Mouse (Mus musculus): ENCODE results near the gene Pnma1. TPM values are rescaled to one million over a fixed set of nuclear protein-coding genes. Genes with fewer than 3 reads are reported as not detected.
A peak's percentile ranks its signal among the peaks of the same experiment; 100 is the strongest.

Pnma1 gene
- polyA plus RNA-seq (2017; shearing (Covaris generic)) = under 1 TPM in 2 of 3 experiments, not detected in 1; 0.40 to 0.44 TPM

DNA sequence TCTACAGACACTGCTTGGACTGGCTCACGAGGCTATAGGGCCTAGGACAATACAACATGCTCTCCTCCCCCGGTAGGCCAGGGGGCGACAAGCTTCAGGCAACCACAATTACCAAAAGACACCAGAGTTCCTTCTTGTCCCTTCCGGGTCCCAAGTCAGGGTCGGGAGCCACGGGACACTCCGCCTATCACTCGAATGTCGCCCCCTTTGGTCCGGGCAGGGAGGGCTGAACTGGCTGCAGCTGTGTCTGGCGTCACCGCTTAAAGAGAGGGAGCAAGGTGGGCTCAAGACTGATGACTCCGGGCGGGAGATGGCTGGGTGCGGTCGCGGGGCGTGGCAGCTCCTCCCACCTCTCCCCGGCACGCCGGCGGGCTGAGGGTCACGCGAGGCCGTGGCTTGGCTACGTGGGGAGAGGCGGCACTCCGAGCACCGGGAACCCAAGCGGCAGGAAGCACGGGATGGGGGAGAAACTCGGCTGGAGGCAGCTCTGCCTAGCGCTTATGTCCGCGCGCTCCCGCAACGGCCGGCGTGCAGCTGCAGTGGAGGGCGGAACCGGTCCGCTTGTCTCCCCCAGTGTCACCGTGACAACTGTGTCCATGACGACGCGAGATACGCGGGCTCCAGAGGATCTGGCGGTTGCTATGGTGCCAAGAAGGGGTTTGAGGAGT is at the start of gene Pnma1:
TSS of gene Pnma1 (minus strand) at position 536 of the 668 bp plus-strand sequence.
- ATAC-seq = peak; percentile 63

DNA sequence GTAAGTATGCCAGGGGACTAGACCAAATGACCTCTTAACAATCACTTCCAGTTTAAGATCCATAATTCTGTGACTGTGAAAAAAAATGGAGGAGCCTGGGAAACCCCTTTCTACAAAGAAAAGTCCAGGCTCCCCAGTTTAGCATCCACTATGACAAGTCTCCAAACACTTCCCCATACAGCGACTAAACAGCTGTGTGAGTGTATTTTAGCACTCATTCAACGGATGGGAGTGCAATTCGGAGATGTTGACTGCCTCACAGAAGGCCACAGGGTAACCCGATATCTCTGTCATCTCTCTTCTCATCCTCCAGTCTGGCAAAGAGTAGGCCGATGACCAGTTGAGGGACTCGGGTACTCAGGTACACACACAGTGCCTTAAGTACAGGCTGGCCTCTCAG is 46.9 kb upstream of the Pnma1 start:
- ATAC-seq = no peak

DNA sequence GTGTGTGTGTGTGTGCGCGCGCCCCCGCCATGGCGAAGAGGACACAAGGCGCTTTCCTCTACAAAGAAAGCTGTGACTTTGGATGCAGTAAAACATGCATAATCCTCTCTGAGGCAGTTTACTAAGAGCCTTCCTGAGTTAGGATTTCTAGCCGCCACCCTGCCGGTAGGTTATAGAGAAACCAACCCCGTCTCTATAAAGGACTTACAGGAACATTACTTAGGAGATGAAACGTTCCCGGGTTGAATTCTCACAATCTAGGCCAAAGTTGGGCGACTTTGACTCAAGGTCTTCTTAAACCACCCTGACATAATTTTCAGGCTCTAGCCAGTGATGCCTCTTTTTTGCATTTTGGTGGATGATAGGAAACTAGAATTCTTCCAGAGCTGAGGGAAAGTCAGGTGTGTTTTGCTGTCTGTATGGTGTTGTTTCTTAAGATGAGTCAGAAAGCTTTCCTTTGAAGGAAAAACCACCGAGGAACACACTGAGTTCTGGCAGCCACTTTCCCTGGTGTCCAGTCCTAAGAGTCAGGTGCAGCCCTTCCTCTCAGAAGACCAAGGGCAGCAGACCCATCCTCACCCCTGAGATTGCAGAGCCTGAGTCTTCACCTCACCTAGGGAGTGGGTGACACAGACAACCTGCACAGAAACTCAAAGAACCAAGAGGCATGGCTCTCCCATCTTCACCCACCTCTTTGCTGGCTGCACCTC is 46.3 kb upstream of the Pnma1 start:
- ATAC-seq = peak; percentile 10

DNA sequence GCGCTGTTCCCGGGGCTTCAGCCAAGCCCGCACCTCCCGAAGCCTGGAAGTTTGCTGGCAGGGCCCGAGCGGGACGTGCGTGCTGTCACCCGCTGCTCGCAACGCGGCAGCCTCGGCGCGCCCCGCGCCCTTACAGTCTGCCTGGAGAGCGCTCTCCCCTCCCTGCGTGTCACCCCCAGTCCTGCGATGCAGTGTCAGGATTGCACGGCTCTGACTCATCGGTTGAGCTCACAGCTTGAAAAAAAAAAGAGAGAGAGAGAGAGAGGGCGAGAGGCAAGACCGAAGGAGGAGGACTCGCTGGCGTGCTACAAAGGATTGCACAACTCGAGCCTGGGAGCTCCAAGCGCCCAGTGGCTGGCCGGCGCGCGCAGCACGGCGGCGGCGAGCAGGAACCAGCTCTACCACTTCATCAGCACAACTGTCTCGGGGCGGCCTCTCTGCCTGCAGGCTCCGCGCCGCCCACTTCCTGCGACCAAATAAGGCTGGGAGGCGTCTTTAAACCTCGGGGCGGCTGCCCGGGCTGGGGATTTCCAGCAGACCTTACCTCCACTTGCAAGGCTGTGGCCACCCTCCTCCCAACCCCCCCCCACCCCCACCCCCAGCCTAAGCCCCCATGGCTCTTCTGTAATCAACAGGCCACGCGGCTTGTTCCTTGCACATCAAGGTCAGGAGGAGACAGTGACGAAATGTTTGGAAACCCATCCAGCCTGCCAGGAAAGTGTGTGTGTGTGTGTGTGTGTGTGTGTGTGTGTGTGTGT is 45.5 kb upstream of the Pnma1 start:
- ATAC-seq = peak; percentile 84

DNA sequence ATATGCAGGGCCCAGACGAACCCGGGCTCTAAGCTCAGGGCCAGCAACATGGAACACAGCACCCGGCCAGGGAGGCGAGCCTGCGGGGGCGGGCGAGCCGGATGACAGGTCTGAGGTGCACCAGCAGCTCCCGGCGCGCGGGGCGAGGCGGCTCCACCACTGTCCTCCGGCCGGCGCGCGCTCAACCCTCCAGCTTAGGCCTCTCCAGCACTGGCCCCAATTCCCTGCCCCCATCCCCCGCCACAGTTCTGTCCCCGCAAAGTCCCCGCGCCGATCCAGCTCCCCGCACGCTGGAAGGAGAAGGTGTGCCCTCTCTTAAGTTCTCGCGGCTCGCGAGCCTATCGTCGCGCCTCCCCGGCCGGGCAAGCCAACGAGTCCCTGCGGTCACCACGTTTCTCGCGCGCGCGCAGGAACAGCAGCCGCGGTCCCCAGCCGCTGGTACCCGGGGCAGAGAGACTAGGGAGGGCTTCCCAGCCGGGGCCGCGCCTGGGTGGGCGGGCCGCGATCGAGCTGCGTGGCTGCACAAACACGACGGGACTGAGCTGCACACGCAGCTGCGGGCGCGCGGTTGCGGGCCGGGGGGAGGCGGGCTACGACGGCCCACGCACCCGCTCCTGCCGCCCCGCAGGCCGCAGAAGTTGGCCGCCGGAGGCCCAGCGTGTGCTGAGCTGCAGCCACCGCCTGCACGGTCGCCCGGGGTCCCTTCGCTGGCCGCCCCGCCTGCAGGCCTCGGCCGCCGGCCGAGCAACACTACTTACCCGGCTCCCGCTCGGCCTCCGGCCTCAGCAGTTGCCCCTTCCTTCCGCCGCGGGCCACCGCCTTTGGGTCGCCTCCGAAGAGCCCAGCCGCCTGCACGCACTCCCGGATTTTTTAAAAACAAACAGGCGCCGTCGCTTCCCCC is 44.7 kb upstream of the Pnma1 start:
- peak; percentile 12 for ATAC-seq

DNA sequence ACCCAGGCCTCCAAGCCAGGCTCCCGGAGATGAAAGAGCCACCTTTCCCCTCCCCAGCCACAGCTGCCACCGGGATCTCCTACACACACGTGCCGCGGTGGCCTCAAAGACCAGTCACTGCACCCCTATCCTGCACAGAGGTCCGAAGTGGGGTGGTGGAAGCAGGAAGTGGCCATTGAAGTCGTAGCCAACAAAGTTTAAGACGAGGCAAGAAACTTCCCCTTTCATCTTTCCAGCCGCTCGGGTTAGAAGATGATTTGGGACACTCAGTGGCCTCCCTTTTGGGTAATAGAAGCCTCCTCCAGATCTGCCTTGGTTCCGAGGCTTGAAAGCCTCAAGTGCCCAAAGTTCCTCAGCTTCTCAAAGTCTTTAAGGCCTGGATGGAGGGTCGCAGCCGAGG is 44.0 kb upstream of the Pnma1 start:
- no peak for ATAC-seq

DNA sequence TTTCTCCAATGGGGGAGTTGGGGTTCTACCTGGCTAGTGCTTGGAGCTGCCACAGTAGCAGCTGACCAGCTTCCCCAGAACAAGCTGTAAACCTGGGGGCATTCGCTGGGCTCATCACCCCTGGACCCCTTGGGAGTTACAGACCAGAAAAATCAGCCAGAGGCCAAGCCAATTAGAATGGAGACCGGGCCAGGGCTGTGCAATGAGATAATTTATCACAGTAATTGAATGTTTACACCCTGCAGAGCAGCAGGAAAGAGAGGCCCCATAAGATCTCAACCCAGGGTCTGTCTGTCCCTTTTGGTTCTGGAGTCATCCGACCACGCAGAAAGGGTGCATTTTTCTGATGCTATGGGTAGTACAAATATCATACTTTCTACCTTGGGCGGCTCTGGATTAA is 43.5 kb upstream of the Pnma1 start:
- ATAC-seq = no peak

DNA sequence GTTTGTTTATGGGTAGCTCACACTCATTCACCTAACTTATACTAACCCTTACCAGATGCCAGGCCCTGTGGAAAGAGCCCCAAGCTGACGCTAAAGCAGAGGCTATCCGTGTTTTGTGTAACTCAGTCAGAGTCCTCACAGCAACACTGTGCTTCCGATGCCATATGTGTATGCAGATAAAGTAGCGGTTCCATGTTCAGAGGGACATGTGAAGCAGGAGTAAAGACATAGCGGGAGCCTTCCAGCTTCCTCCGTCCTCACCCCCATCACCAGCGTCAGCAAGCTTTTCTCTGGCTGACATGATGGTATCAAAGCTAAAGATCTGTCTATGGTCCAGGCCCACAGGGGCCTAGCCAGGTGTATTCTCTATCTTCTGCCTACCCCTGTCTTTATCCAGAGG is 42.9 kb upstream of the Pnma1 start:
- no peak for ATAC-seq

DNA sequence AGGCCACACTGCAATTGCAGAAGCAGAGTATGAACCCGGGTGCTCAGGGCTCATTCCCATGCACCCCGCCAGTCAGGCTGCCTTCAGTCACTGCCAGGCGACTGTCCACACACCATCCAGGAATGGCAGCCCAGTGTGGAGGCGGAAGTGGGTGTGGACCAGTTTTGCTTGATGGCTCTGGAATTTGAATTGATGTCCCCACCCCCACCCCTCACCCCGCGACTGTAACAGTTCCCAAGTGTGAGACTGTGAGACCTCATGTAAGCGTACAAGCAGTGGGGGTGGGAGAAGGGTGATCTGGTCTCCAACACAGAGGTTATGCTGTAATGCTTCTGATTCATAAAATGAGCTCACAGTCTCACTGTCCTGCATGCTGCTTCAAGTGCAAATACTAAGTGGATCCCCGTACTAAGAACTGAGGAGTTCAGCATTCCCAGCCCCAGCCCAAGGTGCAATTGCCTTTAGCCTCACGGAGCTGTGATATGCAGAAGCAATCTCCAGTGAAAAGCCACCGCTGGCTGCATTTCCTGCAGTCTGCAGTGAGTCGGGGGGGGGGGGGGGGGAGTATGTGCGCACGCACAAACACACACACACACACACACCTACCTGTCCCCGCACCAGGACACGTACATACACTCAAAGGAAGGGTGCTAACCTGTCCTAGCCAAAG is 42.0 kb upstream of the Pnma1 start:
- no peak for ATAC-seq

DNA sequence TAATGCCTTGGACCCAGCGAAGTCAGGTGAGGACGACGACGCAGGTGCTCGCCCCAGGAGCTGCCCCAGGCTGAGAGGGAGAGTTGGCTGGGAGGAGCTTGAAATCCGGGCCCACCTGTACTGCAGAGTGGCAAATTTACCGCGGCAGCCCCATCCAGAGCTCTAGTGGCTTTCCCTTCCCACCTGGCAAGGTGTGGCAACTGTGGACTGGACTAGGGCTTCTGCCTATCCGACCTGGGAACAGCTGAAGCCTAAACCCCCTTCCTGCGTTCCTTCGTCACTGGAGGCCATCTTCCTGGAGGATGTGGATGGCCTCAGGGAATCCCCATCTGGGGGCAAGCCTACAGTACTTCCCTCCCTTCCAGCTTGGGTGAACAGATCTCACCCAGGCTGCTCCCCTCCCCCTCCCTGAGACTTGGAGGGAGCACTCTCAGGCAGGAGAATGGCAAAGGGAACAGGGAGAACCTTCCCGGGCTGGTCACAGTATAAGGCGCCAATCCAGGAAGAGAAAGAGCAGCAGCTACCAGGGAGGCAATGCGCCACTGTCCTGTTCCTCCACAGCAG is 40.7 kb upstream of the Pnma1 start:
- ATAC-seq = no peak

DNA sequence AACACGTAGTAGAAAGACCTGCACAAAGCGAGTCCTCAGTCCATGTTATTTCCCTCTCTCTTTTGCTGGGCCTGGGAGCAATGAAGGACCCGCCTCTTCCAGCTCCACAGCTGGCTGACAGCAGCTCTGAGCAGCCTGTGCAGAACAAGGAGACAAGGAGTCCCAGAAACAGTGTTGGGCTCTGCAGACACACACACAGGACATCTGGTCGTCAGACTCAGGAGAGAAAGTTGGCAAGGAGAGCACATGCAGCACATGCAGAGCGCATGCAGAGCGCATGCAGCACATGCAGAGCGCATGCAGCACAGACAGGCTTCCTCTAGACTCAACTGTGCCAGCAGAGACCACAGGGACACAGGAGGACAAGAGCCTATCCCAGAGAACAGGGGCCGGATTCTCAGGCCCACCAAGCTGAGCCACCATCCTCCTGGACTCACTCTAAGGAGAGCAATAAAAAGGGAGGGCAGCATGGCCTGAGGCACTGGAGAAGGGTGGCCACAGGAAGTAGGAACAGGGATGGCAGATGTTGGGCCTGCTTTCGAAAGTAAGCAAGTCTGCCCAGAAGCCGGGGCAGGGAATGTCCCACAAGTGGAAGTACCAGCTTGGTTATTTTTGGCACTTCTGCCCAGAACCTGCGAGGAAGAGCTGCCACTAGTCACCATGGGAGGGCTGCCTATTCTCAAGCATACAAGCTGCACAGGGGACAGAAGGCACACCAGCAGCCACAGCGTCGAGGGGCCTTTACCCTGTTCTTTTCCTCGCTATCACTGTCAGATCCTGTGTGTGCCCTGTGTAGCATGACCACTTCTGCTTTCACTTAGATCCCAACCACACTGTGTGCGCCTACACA is 39.7 kb upstream of the Pnma1 start:
- ATAC-seq = no peak

DNA sequence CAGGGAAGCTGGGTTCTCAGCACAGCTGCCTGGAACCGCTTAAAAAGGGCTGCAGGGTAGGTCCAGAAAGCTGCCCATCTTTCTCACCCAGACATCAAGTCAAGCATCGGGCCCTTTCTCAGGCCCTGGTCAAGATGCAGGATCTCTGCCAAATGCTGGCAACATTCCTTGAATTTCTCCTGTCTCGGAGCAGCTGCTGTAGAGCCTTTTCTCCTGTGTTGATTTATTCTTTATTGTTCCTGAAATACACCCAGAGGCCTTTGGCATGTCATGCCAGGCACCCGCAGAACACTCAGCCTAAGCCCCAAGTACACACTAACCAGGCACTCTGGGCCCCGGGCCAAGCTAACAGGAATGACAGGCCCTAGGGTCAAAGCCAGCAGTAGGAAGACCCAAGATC is 38.7 kb upstream of the Pnma1 start:
- no peak for ATAC-seq

DNA sequence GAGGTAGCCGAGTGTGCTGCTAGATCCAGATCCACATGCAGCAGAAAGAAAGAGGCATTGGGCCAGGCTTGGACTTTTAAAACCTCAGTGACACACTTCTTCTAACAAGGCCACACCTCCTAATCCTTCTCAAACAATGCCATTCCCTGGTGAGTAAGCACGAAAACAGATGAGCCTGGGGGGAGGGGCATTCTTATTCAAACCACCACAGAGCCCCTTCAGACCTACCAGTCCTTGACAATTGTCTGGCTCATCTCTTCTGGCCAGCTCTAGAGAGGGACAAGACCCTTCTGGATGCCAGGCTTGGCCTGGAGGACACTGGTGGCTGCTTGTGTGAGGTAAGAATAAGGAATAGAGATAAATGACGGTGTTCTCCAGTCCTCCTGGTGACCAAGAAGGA is 38.2 kb upstream of the Pnma1 start:
- no peak for ATAC-seq

DNA sequence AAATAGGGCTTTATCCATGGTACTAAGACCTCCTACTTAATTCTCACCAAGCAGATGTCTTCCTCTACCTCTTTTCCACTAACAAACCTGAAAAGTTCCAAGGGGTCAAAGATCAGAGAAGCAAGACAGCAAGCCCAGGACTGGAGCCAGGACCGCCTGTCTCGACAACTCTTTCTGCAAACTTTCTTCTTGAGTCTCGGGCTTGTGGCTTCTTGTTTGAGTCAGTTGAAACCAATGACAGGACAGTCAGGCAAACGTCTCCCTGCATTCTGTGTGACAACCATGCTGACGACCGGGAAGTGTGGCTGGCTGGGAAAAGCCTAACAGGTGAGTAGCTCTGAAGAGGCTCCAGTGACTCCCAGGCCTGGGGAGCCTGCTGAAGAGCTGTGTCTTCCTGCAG is 37.3 kb upstream of the Pnma1 start:
- no peak for ATAC-seq

DNA sequence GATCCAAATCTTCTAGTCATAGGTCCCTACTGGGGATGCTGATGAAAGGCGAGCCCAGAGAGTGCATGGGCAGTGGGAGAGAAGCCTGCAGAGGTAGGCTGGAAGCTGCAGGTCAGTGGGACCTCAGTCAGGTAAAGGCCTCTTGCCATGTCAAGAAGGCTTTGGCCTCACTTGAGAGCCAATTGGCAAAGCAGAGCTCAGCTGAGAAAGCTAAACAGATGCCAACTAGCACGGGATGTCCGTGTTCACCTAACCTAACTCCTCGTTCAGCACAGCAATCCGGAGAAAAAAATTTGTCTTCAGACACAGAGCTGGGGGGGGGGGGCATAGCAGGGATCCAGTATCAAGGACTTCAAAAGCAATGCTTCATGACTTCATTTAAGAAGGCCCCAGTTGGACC is 36.7 kb upstream of the Pnma1 start:
- ATAC-seq = no peak

DNA sequence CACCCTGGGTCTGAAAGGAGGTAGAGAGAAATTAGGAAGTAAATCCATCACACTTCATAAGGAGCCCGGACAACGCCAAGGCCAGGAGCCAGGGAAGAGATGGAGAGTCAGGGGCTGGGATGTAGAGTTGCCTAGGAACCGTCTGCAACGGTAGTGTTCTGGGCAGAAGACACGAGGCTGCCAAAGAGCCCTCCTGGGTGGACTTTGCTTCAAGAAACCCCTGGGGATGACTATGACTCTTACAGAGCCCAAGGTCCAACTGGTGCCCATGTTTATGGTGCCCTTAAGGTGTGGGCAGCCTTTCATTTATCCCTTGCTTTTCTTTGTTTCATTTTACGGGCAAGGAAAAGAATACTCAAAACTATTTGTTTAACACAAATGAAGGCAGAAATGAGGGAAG is 33.7 kb upstream of the Pnma1 start:
- ATAC-seq = no peak

DNA sequence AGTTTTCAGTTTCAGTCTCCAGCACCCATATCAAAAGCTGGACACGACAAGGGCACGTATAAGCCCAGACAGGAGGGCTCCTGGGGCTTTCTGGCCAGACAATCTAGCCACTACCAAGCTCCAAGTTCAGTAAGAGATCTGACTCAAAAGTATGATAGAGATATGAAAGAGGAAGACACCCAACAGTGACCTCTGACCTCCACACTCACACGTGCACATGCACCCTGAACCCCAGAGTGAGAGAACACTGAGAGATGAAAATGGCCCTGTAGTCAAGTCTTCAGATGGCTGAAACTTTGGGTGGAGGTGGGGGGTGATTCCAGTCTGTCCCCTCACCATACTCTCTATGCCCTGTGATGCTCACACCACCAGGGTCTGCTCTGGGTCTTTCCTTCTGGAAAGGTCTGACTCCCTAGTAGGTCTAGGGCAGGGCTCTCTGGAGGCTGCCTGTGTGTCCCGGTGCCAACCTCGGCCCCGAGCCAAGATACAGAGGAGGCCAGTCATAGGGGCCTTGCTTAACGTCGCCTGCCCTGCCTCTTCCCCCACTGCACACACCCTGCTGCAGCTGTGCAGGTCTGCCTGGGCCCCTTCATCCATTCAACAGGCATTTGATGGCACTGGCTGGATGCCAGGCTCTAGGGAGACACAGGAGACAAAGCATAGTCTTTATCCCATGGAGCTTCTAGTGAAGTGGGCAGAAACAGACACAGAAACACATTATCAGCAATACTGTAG is 32.6 kb upstream of the Pnma1 start:
- ATAC-seq = no peak

DNA sequence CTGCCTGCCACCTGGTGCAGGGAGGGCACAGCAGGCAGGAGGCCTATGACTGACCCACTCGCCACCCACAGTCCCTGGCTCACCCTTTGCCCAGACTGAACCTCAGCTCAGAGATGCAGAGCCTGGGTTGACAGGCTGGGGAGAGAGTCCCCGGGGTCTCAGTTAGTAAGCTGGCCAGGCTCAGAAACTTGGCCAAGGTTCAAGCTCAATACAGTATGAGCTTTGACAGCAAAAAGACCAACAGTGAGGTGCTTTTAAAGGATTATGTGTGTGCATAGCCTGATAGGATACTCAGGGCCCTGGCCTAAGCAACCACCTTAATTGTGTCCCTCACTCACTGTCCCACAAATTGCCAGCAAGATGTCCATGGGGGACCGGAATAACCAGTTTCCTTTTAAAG is 31.8 kb upstream of the Pnma1 start:
- ATAC-seq = no peak

DNA sequence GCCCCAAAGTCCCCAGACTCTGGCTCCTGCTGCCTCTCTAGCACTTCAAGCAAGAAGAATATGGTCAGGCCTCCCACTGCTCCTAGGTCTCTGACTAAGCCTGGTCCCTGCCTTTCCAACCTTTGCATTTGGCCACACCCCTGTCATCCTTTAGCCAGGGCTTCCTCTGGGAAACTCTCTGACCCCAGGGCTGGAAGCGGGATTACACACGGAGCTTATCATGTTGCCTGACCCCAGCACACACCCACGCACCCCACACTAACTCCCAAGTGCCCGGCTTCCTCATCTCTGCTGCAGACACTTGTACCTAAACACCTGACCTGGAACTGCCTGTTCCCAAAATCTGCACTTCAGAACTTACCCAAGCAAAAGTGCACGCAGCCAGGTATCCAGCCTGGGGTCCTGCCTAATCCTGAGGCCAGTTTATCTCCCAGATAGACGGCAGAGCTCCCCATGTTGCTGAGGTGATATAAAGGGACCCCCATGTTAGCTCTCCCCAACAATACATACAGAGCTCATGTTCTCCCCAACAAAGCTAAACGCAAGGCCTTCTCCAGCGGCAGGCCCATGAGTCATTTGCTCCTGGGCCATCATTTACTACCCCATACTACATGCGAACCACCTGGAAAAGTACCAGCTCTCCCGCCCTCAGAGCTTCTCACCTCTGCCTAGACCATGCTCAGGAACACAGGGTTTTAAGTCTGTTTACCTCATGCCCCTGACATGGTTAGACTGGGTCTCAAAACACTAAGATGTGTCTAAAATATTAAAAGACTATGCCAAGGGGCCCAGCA is 30.6 kb upstream of the Pnma1 start:
- ATAC-seq = no peak

Data from inflammation-experienced regulatory T-cells, adult 6 months (primary cell).